Mouse (Mus musculus): ENCODE measurements at regions not wholly inside any gene's neighbourhood (a gene's known extent, or its start where the extent isn't known, plus 50 kb on each side); places are given as distances from the start of the nearest gene placed in this dataset.

DNA sequence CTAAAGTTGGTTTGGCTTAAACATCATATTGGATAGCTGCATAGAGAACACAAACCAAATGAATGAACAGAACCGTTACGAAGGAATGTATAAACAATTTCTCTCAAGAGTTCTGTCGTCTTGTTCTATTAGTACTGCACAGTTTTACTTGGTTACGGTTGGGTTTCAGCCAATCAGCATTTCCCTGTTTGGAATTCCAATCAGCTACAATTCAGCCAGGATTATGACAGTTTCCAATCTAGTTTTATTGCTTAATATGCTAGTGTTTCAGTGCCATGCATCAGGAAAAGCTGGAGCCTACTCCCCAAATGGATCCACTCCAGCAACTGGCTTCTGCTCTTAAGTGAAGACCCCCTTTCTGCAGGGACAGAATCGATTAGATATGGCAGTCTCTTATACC is 571.0 kb upstream of the Tenm2 start:
- TF ChIP-seq CTCF (IDR thresholded peaks at IDR 0.05; ENCODE audit: insufficient read depth, low read depth, low read length) = no peak
- no peak for TF ChIP-seq POLR2A (IDR thresholded peaks at IDR 0.05; ENCODE audit: insufficient read depth, low read depth, low read length)

Data from olfactory bulb, adult 2 months (tissue).